Mouse (Mus musculus): Measurements from ENCODE around the gene Igfbp5.

DNA sequence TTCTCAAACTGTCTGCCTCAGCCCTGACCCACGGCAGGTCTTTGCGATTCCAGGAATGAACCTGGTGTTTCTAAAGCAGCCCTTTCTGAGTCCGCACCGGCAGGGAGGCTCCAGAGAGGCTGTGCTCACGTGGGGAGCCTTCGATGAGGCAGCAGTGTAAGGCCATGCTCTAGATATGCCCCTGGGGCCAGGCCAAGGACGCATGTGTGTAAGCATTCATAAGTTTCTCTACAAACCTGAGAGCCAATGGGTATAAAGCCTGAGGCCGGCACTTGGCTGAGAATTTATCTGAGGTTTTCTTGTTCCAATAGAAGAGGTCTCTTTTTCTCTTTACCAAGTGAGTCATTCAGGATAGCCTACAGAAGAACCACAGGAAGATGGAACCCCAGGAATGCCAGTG, 35.3 kb downstream of the Igfbp5 start:
- TF ChIP-seq POLR2A (IDR thresholded peaks at IDR 0.05; ENCODE audit: insufficient read length, low read depth) (no peak), SRF (IDR thresholded peaks at IDR 0.05; ENCODE audit: control insufficient read depth, insufficient read length, low read depth) (no peak), MYOG (IDR thresholded peaks at IDR 0.05; ENCODE audit: control insufficient read depth in 1 of 3, insufficient read depth in 1 of 3, insufficient read length in 2 of 3, low read depth in 2 of 3) (no peak), E2F4 (IDR thresholded peaks at IDR 0.05; ENCODE audit: insufficient read depth) (no peak), POLR2AphosphoS2 (IDR thresholded peaks at IDR 0.05; ENCODE audit: insufficient read length, low read depth) (no peak), REST (IDR thresholded peaks at IDR 0.05; ENCODE audit: insufficient read depth, insufficient read length) (no peak), USF1 (IDR thresholded peaks at IDR 0.05; ENCODE audit: low read depth) (no peak), TCF3 (IDR thresholded peaks at IDR 0.05; ENCODE audit: insufficient read length, low read depth) (no peak), CEBPB (IDR thresholded peaks at IDR 0.05; ENCODE audit: insufficient read depth, poor library complexity, severe bottlenecking) (no peak), MYOD1 (IDR thresholded peaks at IDR 0.05; ENCODE audit: control insufficient read depth in 1 of 3, insufficient read length in 2 of 3, low read depth in 2 of 3) (no peak)
